Mouse (Mus musculus) cerebellum, adult 2 months (tissue): ENCODE results near the gene H2afx. TPM values are rescaled to one million over a fixed set of nuclear protein-coding genes. Genes with fewer than 3 reads are reported as not detected.
"Not testable (repeated sequence)": the region's sequence is repeated elsewhere in the genome, so short reads cannot be mapped to it uniquely, and the experiment has no call there.

Experiments
- DNase-seq, 2 experiments: peaks; one replicate each; pipeline ENCODE4 v3.0.0; 2021
- H3K27ac ChIP-seq: fragments of 200-500 bp; 2 replicates; pipeline ENCODE4 v1.5.1; 2012; ENCODE audit warnings: low read length, control low read depth, inconsistent platforms; ENCODE audit not compliant: insufficient read depth
- H3K27me3 ChIP-seq: fragments of 200-500 bp; 2 replicates; pipeline ENCODE4 v1.6.1; 2012; ENCODE audit warnings: inconsistent platforms, mild to moderate bottlenecking, low read length, moderate library complexity; ENCODE audit not compliant: control insufficient read depth, insufficient read depth
- H3K4me1 ChIP-seq: fragments of 200-500 bp; 2 replicates; pipeline ENCODE4 v1.6.1; 2011; ENCODE audit warnings: low read length; ENCODE audit not compliant: control insufficient read depth, insufficient read depth
- H3K4me3 ChIP-seq: fragments of 200-500 bp; replicated peaks from 2 replicates; pipeline ENCODE3; 2011; ENCODE audit warnings: mild to moderate bottlenecking, low read depth, low read length, control low read depth; ENCODE audit not compliant: insufficient read depth
- CTCF ChIP-seq: fragments of 200-500 bp; IDR thresholded peaks from 2 replicates; pipeline ENCODE4 v1.5.1; 2011; ENCODE audit warnings: low read depth, mild to moderate bottlenecking, control low read depth, low read length, moderate library complexity, borderline replicate concordance; ENCODE audit not compliant: insufficient read depth
- POLR2A ChIP-seq: fragments of 200-500 bp; IDR thresholded peaks from 2 replicates; pipeline ENCODE4 v1.6.1; 2011; ENCODE audit warnings: low read length, control low read depth, borderline replicate concordance; ENCODE audit not compliant: insufficient read depth
- WGBS: fragments of 180-500 bp; shearing (Covaris S2); methylation state at CpG from one replicate; pipeline ENCODE4 v1.1.7; 2018; 5-methylcytosine and 5-hydroxymethylcytosine counted together
- polyA plus RNA-seq: library from polyadenylated mRNA; depleted of rRNA; stranded (reverse); fragments of >200 nt; gene quantifications from 2 replicates; pipeline ENCODE4 v1.2.3, GENCODE M21; 2012

The H2afx gene
- polyA plus RNA-seq, 1 experiment = 63.5 TPM

DNA sequence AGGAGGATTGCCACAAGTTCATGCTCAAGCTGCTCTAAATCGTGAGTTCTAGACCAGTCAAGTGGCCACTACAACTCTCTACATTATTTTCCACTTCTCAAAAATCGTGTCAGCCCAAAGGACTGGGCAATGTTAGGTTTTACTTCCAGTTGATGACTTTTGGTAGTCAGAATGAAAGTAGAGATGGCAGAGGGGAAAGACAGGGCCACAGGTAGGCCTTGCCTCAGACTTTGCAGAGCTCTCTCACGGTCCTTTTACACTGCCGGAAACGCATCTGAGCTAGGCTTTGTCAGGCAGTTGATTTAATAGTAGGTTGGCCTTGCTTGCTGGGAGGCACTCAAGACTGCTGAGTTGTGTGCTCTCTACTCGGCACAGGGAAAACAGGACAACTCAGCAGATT lies 10.3 kb upstream of the H2afx start:
- no peak overlapping the region for H3K4me3 ChIP-seq
- H3K27me3 ChIP-seq = no peaks in the 10 kb centered on the region
- no peak overlapping the region for H3K27ac ChIP-seq
- TF ChIP-seq POLR2A = no peak
- no peak for TF ChIP-seq CTCF
- DNase-seq = no peak
- WGBS = 84% methylated on average over 6 of the region's 6 CpGs
- H3K4me1 ChIP-seq = 0 out of 2 replicates have a peak, but pooled peaks cover 3% of the 10 kb centered on the region

DNA sequence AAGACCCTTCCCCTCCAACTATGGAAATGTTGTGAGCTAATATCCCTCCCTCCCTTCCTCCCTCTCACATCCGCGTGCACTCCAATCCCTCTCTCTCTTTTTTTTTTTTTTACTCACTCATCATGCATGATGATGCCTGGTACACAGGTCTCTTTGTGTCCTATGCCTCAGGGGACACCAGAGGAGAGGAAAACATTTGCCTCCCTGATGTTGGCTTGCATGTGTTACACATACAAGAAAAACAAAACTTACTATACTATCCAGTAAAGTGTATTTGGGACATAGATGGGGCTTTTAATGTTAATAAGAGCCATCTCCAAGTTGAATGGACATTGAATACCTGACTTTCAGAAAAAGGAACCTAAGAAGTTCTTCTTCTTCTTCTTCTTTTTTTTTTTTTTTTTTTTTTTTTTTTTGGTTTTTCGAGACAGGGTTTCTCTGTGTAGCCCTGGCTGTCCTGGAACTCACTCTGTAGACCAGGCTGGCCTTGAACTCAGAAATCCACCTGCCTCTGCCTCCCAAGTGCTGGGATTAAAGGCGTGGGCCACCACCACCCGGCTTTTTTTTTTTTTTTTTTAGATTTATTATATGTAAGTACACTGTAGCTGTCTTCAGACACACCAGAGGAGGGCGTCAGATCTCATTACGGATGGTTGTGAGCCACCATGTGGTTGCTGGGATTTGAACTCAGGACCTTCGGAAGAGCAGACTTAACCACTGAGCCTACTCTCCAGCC lies 9.3 kb upstream of the H2afx start:
- not testable (repeated sequence) for DNase-seq, H3K4me1 ChIP-seq, H3K4me3 ChIP-seq, H3K27me3 ChIP-seq
- WGBS = 51% methylated on average over 7 of the region's 8 CpGs
- peak overlapping the region; percentile 54; the same call in 1 of the 2 replicates for H3K27ac ChIP-seq

DNA sequence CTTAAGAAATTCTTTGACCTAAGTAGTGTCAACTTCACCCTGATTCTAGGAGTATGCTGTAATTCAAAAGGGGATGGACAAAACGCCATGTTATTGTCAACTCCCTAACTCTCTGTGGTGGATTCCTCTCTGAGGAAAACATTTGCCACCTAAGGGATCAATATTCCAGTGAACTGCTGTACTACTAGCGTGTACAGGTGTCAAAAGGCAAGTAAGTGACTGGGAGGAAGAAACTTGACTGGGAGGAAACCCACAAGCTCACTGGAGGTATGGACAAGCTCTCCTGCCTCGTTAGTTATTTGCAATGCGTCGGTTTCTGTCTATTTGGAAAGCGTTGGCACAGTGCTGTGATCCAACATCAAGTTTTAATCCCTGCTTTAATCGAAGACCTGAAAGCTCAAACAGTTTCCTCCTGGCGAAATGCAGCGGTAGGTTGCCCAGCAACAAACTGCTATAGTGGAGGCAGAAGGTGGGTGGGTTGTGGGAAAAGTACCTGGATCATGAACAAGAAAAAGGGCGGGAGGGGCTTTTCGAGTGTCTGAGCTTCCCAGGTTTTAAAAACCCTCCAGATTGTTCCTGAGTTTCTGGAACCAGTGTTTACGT lies 8.6 kb upstream of the H2afx start, which contains the start of gene Dpagt1:
Gene Dpagt1 (plus strand): TSS at position 252 of the 603 bp plus-strand sequence.
- TF ChIP-seq CTCF (no peak), POLR2A (no peak)
- H3K27ac ChIP-seq = peak within 1 kb of the TSS; percentile 54
- WGBS = 2% methylated on average over 12 of the region's 12 CpGs
- peak within 1 kb of the TSS; percentile 70 for H3K4me3 ChIP-seq
- H3K4me1 ChIP-seq = 0 out of 2 replicates have a peak, but pooled peaks cover 3% of the 10 kb centered on the region
- H3K27me3 ChIP-seq = no peaks in the 10 kb centered on the region
- no peak for DNase-seq

DNA sequence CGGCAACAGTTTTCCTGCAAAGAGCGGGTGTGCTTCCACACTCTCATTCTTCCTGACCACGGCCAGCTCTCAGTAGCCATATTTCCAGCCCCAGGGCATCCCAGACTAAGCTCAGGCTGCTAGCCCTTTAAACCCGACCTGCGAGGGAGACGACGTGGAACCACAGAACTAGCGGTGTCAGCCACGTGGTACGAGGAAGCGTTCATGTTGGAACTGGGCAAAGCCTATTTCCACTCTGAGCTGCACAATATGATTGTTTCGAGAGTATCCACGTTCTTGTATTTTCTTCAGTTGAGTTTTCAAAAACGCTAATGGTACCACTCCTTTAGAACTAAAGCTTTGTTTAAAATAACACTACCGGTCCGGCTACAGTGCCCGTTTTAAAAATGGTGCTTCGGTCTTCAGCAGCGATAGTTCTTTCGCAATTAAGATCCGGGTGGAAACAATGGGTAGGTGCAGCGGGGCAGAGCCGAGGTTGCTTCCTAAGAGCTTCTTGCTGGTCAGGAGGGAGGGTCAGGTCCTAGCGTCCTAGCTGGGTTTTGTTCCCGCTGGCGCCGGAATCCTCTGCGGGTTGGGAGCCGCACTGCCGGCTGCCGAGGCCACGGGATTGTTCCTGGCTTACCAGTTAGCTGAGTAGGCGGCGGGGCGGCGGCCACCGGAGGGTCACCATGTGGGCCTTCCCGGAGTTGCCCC lies 8.0 kb upstream of the H2afx start:
- Histone ChIP-seq H3K4me1 (0 out of 2 replicates have a peak, but pooled peaks cover 3% of the 10 kb centered on the region), H3K27me3 (no peaks in the 10 kb centered on the region), H3K27ac (peak overlapping the region; percentile 54), H3K4me3 (peak overlapping the region; percentile 70)
- WGBS = under 1% methylated on average over 38 of the region's 38 CpGs
- peak; percentile 86 to 92 for DNase-seq
- TF ChIP-seq CTCF (no peak), POLR2A (peak; percentile 65; the same call in 1 of the 2 replicates)

DNA sequence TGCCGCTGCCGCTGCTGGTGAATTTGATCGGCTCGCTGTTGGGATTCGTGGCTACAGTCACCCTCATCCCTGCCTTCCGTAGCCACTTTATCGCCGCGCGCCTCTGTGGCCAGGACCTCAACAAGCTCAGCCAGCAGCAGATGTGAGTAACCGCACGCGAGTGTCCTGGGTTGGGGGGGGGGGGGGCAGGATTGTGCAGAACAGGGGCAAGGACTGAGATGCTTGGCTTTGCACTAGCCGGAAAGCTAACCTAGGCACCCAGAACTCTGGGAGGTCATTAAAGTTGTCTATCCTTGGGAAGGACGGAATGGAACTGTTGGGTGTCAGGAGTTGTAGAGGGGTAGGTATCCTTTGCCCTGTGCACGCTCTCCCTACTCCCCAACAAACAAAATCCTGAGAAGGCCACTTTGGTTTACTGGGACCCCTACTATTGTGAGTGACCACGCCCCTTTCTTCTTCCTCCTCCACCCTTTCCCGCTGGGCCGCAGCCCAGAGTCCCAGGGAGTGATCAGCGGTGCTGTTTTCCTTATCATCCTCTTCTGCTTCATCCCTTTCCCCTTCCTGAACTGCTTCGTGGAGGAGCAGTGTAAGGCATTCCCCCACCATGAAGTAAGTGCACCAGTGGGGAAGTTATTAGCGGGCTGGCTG lies 7.3 kb upstream of the H2afx start:
- 2% methylated on average over 22 of the region's 22 CpGs for WGBS
- peak overlapping the region; percentile 70 for H3K4me3 ChIP-seq
- DNase-seq = no peak
- TF ChIP-seq POLR2A (no peak), CTCF (no peak)
- peak overlapping the region; percentile 47 for H3K27ac ChIP-seq
- H3K27me3 ChIP-seq = no peaks in the 10 kb centered on the region
- 0 out of 2 replicates have a peak, but pooled peaks cover 3% of the 10 kb centered on the region for H3K4me1 ChIP-seq

DNA sequence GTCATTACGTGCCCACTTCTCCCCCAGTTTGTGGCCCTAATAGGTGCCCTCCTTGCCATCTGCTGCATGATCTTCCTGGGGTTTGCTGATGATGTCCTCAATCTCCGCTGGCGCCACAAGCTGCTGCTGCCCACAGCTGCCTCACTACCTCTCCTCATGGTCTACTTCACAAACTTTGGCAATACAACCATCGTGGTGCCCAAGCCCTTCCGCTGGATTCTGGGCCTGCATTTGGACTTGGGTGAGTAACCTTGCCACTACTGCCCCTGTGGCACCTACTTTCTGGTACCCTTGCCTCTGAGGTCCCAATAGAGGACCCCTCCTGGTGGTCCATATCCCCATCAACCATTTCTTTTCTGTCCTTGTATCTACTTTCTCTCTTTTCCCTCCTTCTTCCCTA lies 6.6 kb upstream of the H2afx start:
- DNase-seq = no peak
- no peak for TF ChIP-seq POLR2A
- no peak for TF ChIP-seq CTCF
- H3K27me3 ChIP-seq = no peaks in the 10 kb centered on the region
- H3K4me3 ChIP-seq = no peak overlapping the region
- no peak overlapping the region for H3K27ac ChIP-seq
- 0 out of 2 replicates have a peak, but pooled peaks cover 3% of the 10 kb centered on the region for H3K4me1 ChIP-seq
- WGBS = 55% methylated on average over 5 of the region's 5 CpGs

DNA sequence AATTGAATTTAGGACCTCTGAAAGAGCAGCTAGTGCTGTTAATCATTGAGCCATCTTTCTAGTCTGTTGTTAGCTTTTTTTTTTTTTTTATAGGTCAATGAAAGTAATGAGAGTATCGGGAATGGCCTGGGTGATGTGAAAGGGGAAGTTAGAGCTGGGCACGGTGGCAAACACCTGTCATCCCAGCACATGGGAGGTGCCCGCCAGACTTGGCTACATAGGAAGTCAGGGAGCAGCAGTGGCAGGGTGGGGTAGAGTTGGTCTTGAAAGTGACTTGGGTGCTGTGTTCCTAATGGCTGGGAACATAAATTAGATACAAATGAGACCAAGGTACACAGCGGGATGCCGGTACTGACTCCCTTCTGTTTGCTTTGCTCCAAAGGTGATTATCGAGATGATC lies 3.8 kb upstream of the H2afx start:
- no peak overlapping the region for H3K27ac ChIP-seq
- 0 out of 2 replicates have a peak, but pooled peaks cover 3% of the 10 kb centered on the region for H3K4me1 ChIP-seq
- DNase-seq = no peak
- no peak overlapping the region for H3K4me3 ChIP-seq
- H3K27me3 ChIP-seq = no peaks in the 10 kb centered on the region
- no peak for TF ChIP-seq POLR2A
- no peak for TF ChIP-seq CTCF
- WGBS = 89% methylated on average over 6 of the region's 6 CpGs
